Mouse (Mus musculus): ENCODE data around the gene Sycp3. TPM values are rescaled to one million over a fixed set of nuclear protein-coding genes. Genes with fewer than 3 reads are reported as not detected.
"Not testable (repeated sequence)": the region's sequence is repeated elsewhere in the genome, so short reads cannot be mapped to it uniquely, and the experiment has no call there.

Sycp3 gene
- polyA plus RNA-seq, 1 experiment: not detected

DNA sequence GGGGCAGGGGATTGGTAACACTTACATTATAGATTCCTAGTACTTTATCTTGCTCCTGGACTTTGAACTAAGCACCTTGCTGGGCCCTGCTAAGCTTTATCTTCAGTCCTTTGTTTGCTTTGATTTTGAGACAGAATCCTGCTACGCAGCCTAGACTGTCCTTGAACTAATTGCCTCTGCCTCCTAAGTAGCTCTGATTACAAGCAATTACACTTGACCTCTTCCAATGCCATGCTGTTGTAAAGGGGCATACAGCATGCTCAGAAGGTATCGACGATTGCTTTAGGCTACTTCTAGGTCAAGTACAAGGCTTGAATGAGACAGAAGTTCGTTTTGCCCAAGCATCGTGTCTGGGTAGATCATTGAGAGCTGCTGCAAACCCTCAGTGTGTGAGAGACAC lies 45.9 kb downstream of the Sycp3 start:
- no peaks in the 10 kb centered on the region for H3K36me3 ChIP-seq (ENCODE audit: control insufficient read depth, insufficient read depth, low read length)
- DNase-seq (ENCODE audit: low read depth in 1 of 2, low spot score in 2 of 2): no peak
- no peak for TF ChIP-seq POLR2A (IDR thresholded peaks at IDR 0.05; ENCODE audit: low read depth, low read length)
- no peak for TF ChIP-seq CTCF (IDR thresholded peaks at IDR 0.05; ENCODE audit: extremely low read depth, insufficient read depth, insufficient read length, insufficient replicate concordance)

DNA sequence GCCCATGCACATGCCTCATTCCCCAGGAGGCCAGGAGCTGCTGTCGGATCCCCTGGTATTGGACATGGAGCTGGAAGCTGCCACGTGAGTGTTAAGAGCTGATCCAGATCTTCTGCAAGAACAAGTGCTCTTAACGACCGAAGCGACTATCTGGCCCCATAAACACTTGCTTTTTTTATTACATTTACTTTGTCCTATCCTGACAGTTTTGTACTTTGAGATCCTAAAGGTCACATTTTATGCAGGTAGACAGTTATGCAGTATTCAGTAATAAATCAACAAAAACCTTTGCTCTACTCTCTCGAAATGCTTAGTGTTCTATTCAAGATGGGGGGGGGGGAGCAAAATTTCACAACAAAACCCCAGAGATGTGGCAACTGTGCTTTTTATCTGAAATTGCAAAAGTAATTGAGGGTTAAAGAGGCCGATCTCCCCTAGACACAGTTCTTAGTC lies 48.3 kb downstream of the Sycp3 start:
- H3K4me1 ChIP-seq (ENCODE audit: control insufficient read depth, insufficient read depth, insufficient read length): no peaks in the 10 kb centered on the region
- DNase-seq (ENCODE audit: low read depth in 1 of 2, low spot score in 2 of 2): no peak
- 87% methylated on average over 7 of the region's 7 CpGs for WGBS
- TF ChIP-seq POLR2A (IDR thresholded peaks at IDR 0.05; ENCODE audit: low read depth, low read length): no peak
- TF ChIP-seq CTCF (IDR thresholded peaks at IDR 0.05; ENCODE audit: extremely low read depth, insufficient read depth, insufficient read length, insufficient replicate concordance): no peak
- no peaks in the 10 kb centered on the region for H3K36me3 ChIP-seq (ENCODE audit: control insufficient read depth, insufficient read depth, low read length)
- H3K27ac ChIP-seq (ENCODE audit: insufficient read depth, low read length): no peak overlapping the region
- H3K27me3 ChIP-seq (ENCODE audit: control insufficient read depth, insufficient read depth, low read length): no peaks in the 10 kb centered on the region
- no peak overlapping the region for H3K4me3 ChIP-seq (ENCODE audit: extremely low read depth, insufficient read depth, insufficient read length)

More for the DNA sequence above, 45.9 kb downstream of the Sycp3 start:
- 92% methylated on average over 5 of the region's 5 CpGs for WGBS
- H3K27ac ChIP-seq (ENCODE audit: insufficient read depth, low read length): no peak overlapping the region
- H3K27me3 ChIP-seq (ENCODE audit: control insufficient read depth, insufficient read depth, low read length): no peaks in the 10 kb centered on the region
- no peak overlapping the region for H3K4me3 ChIP-seq (ENCODE audit: extremely low read depth, insufficient read depth, insufficient read length)
- H3K4me1 ChIP-seq (ENCODE audit: control insufficient read depth, insufficient read depth, insufficient read length): no peaks in the 10 kb centered on the region

DNA sequence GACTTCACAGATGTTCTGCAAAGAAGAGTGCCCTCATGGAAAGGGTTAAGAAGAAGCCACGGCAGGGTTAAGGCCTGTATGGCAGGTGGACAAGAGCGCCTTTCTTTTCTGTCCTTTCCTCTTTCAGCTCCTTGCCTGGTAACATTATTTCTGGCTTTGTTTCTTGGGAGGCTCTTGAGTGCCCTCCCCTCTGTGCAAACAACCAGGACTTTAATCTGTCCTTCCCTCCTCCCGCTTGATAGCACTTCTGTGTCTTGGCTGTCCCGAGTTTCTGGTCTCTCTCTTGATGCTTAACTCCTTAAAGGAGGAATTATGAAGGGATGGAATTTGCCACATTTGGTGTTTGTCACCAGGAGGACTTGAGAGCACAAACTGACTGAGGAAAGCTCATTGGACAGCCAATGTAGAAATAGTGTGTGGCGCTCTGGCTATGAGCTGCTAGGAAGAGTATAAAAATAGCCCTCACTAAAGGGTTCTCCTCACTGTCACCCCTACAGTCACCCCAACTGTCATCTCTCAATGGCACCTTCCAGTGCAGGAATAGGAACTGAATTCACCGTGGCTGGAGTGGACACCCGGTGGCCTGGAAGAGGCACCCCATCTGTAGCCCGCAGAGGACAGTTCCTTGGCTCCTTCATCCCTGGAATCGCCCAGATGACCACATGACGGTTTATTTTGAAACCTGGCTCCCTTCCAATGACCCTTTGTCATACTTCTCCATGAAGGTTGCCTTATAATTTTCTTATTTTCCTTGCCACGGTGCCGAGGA lies 51.3 kb downstream of the Sycp3 start:
- no peak for DNase-seq (ENCODE audit: low read depth in 1 of 2, low spot score in 2 of 2)
- H3K36me3 ChIP-seq (ENCODE audit: control insufficient read depth, insufficient read depth, low read length): no peaks in the 10 kb centered on the region
- TF ChIP-seq POLR2A (IDR thresholded peaks at IDR 0.05; ENCODE audit: low read depth, low read length) (no peak), CTCF (IDR thresholded peaks at IDR 0.05; ENCODE audit: extremely low read depth, insufficient read depth, insufficient read length, insufficient replicate concordance) (no peak)
- H3K4me1 ChIP-seq (ENCODE audit: control insufficient read depth, insufficient read depth, insufficient read length): no peaks in the 10 kb centered on the region
- H3K4me3 ChIP-seq (ENCODE audit: extremely low read depth, insufficient read depth, insufficient read length): no peak overlapping the region
- 85% methylated on average over 12 of the region's 12 CpGs for WGBS
- H3K27me3 ChIP-seq (ENCODE audit: control insufficient read depth, insufficient read depth, low read length): no peaks in the 10 kb centered on the region
- H3K27ac ChIP-seq (ENCODE audit: insufficient read depth, low read length): no peak overlapping the region

DNA sequence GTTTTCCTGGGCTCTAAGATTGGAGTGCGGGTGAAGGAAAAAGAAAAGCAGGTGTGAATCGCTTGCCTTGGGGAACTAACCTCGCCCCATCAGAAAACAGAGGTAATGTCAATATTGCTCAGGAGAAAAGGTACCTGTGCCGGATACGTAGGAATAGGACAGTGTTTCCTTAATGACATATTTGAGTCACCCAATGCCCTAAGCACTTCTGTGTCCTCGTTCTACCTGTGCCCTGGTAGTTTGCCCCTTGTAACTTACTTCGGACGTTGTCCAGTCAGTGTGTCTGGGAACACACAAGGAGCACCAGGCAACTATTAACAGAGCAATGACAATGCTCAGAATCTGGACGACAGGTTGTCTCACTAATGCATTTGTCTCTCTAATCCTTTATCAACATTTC lies 52.0 kb downstream of the Sycp3 start:
- no peak for DNase-seq (ENCODE audit: low read depth in 1 of 2, low spot score in 2 of 2)
- no peak for TF ChIP-seq CTCF (IDR thresholded peaks at IDR 0.05; ENCODE audit: extremely low read depth, insufficient read depth, insufficient read length, insufficient replicate concordance)
- H3K4me3 ChIP-seq (ENCODE audit: extremely low read depth, insufficient read depth, insufficient read length): no peak overlapping the region
- H3K36me3 ChIP-seq (ENCODE audit: control insufficient read depth, insufficient read depth, low read length): no peaks in the 10 kb centered on the region
- H3K27ac ChIP-seq (ENCODE audit: insufficient read depth, low read length): no peak overlapping the region
- WGBS: 93% methylated on average over 9 of the region's 9 CpGs
- H3K4me1 ChIP-seq (ENCODE audit: control insufficient read depth, insufficient read depth, insufficient read length): no peaks in the 10 kb centered on the region
- no peaks in the 10 kb centered on the region for H3K27me3 ChIP-seq (ENCODE audit: control insufficient read depth, insufficient read depth, low read length)

DNA sequence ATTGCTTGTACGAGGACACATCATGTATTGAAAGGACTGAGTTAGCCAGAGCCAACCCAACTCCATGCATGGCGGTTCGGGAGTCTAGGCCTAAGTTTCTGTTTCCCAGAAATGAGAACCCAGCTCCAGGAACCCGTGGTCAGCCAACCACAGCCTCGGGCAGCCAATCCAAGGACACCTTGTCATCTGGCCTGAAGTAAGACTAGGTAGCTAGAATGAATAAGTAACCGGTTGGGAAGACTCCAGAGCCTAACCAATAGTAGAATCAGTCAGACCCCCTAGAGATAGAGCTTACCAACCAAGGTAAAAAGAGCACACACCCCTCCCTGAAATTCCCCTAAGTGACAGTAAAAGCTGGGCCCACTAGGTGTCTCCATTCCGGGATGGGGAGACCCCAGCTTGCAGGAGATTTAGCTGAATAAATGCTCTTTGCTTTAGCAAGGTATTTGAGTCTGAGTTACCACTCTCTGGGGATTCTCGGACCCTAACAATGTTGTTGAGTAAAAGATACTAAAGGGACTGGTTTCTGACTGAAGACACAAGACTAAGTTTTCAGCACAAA lies 54.3 kb downstream of the Sycp3 start:
- no peak overlapping the region for H3K4me3 ChIP-seq (ENCODE audit: extremely low read depth, insufficient read depth, insufficient read length)
- H3K4me1 ChIP-seq (ENCODE audit: control insufficient read depth, insufficient read depth, insufficient read length): no peaks in the 10 kb centered on the region
- 60% methylated on average over 8 of the region's 8 CpGs for WGBS
- H3K36me3 ChIP-seq (ENCODE audit: control insufficient read depth, insufficient read depth, low read length): no peaks in the 10 kb centered on the region
- TF ChIP-seq POLR2A (IDR thresholded peaks at IDR 0.05; ENCODE audit: low read depth, low read length): no peak
- TF ChIP-seq CTCF (IDR thresholded peaks at IDR 0.05; ENCODE audit: extremely low read depth, insufficient read depth, insufficient read length, insufficient replicate concordance): no peak
- H3K27me3 ChIP-seq (ENCODE audit: control insufficient read depth, insufficient read depth, low read length): no peaks in the 10 kb centered on the region
- no peak for DNase-seq (ENCODE audit: low read depth in 1 of 2, low spot score in 2 of 2)
- H3K27ac ChIP-seq (ENCODE audit: insufficient read depth, low read length): no peak overlapping the region

DNA sequence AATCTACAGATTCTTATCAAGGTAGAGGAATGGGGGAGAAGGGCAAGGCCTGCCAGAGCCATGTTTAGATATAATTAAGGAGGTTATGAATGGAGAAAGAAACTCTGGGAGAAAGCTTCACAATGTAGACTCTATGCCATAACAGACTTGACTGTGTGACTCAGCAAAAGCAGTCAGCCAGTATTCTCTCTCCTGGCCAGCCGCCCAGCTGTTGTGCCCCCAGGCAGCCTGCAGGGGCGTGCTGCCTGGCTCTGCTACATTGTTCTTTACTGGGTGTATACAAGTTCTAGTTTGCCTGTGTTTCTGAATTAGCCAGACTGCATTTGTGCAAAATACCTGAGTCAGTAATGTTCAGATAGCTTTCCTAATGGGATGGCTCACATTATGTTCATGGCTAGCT lies 55.1 kb downstream of the Sycp3 start:
- Histone ChIP-seq H3K4me1 (ENCODE audit: control insufficient read depth, insufficient read depth, insufficient read length) (no peaks in the 10 kb centered on the region), H3K36me3 (ENCODE audit: control insufficient read depth, insufficient read depth, low read length) (no peaks in the 10 kb centered on the region), H3K27me3 (ENCODE audit: control insufficient read depth, insufficient read depth, low read length) (no peaks in the 10 kb centered on the region), H3K27ac (ENCODE audit: insufficient read depth, low read length) (no peak overlapping the region), H3K4me3 (ENCODE audit: extremely low read depth, insufficient read depth, insufficient read length) (no peak overlapping the region)
- DNase-seq (ENCODE audit: low read depth in 1 of 2, low spot score in 2 of 2): no peak
- 53% methylated on average over 2 of the region's 2 CpGs for WGBS
- TF ChIP-seq POLR2A (IDR thresholded peaks at IDR 0.05; ENCODE audit: low read depth, low read length) (no peak), CTCF (IDR thresholded peaks at IDR 0.05; ENCODE audit: extremely low read depth, insufficient read depth, insufficient read length, insufficient replicate concordance) (0 out of 2 replicates have a peak, but pooled peaks have one; percentile 3)

DNA sequence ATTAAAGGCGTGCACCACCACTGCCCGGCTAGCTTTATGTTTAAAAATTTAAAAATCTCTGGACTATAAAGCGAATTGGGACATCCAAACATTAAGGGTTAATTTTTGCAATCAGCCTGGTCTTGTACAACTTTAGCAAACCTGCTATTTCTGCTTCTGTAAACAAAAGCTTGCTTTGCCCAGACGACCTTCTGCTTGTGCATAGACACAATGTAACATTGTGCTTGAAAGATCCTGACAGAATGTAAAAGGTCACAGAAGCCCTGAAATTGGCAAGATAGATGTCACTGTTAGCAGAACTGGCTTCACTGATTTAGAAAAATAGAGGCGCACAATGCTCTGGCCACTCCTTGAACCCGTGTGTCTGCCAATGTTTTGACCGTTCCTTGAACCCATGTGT lies 55.7 kb downstream of the Sycp3 start:
- H3K4me1 ChIP-seq (ENCODE audit: control insufficient read depth, insufficient read depth, insufficient read length); DNase-seq (ENCODE audit: low read depth in 1 of 2, low spot score in 2 of 2); H3K27ac ChIP-seq (ENCODE audit: insufficient read depth, low read length); H3K27me3 ChIP-seq (ENCODE audit: control insufficient read depth, insufficient read depth, low read length); H3K36me3 ChIP-seq (ENCODE audit: control insufficient read depth, insufficient read depth, low read length); H3K4me3 ChIP-seq (ENCODE audit: extremely low read depth, insufficient read depth, insufficient read length): not testable (repeated sequence)
- 91% methylated on average over 7 of the region's 7 CpGs for WGBS

Measured in spleen, adult 2 months (tissue).